Mouse (Mus musculus): Measurements from ENCODE around the gene Tmem63a.

DNA sequence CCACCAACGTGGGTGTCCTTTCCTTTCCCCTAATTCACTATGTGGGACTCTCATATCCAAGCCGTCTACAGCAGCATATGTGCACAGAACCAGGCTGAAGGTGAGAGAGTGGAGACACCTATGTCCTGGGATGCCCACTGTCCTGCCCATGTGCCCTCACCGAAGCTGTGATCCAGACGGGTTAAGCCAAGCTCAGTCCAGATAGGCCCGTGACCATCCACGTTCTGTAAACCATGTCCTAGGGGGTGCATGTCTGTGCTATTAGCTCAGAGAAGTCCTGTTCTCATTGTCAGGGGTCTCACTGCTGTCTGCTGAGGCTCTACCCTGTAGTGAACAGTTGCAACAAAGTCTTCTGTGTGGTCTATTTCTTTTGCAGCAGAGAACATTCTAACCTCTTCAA is 65.7 kb downstream of the Tmem63a start:
- TF ChIP-seq CTCF (IDR thresholded peaks at IDR 0.05; ENCODE audit: insufficient read depth, low read depth, low read length) (no peak), POLR2A (IDR thresholded peaks at IDR 0.05; ENCODE audit: insufficient read depth, low read depth, low read length) (no peak)
